Mouse (Mus musculus) retina, postnatal 7 days (tissue): Measurements from ENCODE around the gene Nrtn.
A peak's percentile ranks its signal among the peaks of the same experiment; 100 is the strongest.

ENCODE experiments used
- DNase-seq: peaks from one replicate; pipeline ENCODE4 v3.0.0-alpha.2; 2012; ENCODE audit warnings: low read depth, low spot score

Nrtn gene

DNA sequence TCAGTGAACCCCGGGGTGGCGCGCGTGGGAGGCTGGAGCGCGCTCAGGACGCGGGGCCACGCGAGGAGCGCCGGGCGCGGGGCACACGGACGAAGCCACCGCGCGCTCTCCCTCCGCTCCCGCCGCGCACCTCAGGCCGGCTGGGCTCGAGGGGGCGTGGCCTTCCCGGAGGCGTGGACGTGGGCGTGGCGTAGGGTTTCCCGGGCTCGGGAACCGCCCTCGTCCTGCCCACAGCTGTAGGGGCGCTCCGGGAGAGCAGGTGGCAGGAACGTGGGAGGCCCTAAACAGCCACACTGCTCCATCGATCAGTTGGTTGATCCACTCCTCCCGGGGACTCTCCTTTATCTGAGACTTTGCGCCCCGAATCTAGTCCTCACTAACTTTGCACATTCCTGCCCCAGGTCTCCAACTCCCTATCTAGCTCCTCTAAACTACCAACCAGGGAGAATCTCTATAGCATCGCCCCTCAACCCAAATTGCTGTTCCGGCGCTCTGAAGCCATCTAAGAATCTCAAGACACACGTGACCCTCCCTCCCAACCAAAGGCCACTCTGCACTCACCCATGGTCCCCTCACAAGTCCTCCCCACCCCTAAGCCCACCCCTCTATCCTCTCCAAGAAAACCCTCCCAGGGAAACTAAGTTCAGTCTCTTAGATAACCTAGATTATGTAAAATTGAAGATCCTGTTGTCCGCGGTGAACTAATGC, at the start of gene Nrtn:
Gene Nrtn (minus strand): TSS at position 115 of the 708 bp plus-strand sequence.
- DNase-seq, result peak; percentile 82

DNA sequence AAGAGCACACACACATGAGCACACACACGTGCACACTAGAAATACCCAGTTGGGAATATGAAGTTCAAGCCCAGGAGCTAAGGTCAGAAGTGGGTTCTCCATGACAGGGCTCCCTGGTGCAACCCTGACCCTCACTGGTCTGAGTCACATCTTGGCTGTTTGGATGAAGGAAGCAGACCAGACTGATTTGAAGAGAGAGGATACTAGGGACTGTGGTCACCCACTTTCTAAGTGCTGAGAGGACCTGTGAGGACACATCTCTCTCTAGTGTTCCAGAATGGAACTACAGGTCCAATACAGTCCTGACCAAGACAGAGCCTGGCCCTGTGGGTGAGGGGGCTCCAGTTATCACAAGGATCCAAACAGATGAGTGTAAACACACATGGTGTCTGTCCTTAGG, 48.5 kb upstream of the Nrtn start:
- DNase-seq, result no peak

DNA sequence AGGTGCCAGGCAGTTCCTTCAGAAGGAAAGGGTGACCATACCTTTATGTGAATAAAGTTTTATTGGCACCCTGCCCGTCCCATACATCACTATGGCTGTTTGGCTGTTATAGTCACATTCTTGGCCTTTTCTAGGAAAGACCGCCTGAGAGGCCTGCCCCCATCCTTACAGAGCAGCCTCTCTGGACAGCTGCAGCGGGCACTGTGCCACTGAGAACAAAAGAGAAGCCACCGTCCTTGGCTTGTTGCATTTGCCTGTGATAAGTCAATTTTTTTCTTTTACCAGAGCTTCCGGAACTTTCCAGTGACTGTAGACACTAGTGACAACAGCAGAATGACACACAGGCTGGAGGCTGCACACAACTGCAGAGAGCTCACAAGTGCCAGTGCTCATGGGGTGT, 47.6 kb upstream of the Nrtn start:
- no peak for DNase-seq

DNA sequence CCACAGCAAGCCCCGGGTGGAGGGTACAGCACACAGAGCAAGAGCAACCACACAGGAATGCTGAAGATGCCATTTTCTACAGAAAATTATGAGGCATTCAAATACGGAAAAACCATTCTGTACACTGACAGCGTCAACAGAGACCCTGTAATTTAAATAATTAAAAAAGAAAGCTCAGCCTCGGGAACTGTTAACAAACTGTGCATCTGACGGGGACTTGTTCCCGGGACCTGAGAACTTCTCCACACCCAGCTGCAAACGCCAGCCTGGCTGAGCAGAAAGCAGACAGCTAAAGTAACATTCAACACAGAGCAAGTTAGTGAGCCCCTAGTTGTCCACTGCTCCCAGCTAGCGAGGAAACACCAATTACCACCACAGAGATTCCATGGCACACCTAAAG, 44.7 kb upstream of the Nrtn start:
- no peak for DNase-seq

DNA sequence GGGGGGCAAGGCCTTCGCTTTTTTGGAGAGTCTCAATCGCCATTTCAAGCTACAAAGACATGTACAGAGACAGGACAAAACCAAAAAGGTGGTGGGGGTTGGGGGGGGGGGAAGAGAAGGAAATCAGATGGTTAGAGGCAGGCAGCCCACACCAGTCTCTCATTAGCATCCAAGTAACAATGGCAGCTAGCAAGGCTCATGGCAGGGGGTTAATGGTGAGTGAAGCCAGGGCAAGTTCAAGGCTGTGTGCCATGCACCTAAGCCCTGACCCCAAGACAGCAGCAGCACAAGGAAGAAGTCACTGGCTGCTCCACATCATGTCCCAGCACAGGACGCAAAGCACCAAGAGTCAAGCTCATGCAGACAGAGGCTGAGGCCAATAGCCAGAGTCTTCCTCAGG, 41.9 kb upstream of the Nrtn start:
- no peak for DNase-seq

DNA sequence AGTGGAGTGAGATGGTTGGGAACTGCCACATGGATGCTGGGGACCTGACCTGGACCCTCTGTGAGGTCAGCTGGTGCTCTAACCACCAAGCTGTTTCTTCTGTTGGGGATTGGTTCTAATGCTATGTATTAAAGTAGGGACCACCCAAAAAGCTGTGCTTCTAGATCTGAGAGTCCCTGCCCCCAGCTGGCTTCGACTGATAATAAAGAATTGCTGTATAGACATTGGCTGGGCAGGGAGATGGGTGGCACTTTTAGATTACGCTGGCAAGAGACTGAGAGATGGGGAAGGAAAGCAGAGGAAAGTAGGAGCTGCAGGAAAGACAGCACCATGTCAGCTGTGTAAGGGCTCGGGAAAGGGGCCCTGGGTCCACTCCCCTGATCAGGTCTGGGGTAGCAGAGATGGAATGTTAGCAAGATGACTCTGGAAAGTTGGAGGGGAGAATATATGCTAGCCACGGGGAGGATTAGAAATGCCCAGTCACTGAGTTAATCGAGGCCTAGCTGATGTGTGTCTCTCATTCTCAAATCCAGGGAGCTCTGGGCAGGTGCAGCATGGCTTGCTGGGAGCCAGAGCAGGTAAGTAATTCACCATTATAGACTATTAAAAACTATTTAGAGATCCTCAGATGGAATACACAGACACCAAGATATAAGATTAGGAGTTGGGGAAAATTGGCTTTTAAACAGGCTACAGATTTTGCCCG, 36.4 kb upstream of the Nrtn start:
- DNase-seq, result no peak

DNA sequence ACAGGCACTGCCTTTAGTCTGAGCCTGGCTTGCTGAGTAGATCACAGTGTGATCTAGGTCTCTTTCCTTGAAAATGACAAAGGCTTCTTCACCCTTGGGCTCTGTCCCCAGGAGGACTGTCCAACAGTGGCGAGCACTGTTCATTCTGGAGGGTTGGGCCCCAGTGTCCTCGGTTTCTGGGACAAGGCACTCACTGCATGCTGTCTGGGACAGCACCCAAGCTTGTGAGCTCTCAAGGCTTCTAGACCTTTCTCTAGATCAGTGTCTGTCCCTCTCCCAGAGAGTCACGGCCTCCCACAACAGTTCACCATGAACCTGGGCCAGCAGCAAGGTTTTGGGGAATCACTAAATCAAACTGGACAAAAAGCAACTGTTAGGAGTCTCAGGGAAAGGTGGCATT, 35.3 kb upstream of the Nrtn start:
- no peak for DNase-seq

DNA sequence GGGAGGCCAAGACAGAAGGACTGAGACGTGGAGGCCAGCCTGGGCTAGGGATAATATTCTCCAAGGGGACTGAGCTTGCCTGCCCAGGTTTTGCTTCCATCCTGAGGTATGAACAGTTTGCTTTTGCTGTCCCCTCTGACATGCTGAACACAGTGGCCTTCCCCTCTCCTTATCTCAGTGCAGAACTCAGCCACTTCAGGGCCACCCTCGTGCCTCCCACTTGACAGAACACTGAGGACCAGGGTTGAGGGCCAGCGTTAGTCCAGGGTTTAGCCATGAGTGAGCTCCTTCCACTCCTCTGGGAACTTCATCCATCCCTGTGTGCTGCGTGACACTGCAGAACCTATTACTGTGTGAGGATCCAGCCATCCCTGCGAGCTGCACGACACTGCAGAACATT, 32.0 kb upstream of the Nrtn start:
- DNase-seq, result no peak

DNA sequence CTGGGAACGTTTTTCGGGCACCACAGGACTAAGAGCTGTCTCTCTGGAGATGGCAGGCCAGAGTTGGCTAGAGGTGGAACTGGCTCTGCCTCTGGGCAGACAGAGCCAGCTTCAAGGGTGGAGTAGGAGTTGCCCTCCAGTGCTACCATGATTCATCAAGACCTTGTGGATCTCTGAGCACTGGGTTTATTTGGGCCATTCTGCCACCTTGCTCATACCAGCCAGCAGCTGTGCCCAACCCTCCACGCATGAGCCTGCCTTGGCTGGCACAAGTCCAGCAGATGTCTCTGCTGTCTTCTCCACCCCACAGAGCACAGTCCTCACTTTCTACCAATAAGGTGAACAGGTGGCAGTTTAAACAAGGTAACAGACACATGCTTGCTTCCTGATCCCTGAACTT, 31.6 kb upstream of the Nrtn start:
- DNase-seq, result no peak

DNA sequence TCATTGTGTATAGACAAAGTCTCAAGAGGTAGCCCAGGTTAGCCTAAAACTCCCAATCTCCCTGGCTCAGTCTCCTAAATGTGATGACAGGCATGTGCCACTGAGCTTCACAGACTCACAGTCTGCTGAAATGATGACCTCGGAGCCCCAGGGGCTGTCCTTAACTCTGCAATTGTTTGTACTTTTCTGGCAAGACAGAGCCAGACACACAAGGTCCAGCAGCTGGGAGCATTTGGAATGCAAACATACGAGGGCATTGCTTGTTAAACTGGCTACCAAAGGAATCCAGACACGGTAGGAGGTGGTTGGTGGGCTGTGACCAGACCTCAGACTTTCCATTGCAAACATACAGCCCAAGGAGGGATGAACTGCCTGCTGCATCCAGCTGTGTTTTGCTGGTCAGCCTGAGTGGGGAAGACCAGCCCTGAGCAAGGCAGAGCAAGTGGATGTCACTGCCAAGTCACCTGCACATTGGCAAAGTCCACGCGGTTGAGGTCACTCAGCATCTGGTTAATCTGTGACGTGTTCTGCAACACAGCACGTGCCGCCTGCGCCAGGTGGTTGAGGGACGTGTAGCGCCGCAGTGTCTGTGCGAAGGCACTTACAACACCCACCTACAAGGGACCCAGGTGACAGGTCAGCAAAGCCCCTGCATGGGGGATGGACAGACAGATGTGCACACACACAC, 23.1 kb upstream of the Nrtn start:
- DNase-seq, result no peak

DNA sequence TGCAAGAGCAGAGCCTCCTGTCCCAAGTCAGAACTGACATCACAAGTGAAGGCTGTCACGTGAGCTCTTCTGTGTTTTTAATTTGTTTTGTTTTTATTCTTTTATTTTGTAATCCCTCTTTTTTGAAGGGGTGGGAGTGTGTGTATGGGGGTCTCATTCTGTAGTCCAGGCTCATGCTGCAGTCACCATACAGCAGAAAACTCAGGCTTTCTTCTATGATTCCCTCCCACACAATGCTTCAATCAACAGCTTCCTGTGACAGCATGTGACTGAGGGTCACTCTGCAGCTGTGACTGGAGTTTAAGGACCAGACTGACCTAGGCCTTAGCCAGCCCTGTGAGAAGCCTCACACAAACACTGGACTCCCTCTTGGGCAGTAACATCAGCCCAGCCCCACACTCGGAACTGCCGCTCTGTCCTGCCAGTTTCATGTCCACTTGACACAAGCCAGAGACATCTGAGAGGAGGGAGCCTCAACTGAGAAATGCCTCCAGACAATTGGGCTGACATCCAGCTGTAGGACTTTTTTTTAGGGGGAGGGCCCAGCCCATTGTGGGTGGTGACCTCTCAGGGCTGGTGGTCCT, 21.5 kb upstream of the Nrtn start:
- no peak for DNase-seq

DNA sequence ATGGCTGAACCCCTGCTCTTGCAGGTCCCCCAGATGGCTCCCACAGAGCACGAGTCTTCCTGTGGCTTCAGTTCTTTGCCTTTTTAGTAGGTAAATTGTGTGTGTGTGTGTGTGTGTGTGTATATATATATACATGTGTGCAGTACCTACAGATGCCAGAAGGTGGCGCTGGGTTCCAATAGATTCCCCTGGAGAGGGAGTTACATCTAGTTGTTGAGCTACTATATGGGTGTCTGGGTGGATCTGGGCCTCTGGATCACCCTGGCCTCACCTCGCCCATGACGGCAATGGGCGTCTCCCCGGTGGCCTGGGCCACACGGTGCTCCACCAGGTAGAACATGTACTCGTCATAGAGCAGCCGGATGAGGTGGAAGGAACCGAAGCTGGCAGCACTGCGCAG, 20.2 kb upstream of the Nrtn start:
- no peak for DNase-seq

DNA sequence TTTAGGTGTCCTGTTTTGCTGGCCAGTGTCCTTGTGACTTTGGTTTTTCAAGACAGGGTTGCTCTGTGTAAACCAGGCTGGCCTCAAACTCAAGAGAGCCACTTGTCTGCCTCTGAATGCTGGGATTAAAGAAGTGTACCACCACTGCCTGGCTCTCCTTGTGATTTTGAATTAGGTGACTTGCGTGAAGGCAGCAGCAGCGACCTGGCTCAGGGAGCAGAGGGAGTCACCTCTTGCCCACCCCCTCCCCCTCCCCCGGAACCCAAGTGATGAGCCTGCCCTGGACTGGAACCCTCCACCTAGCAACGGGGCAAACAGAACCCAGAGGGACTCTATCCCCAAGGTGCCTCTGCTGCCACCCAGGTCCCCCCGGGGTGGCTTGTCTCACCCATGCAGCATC, 12.6 kb upstream of the Nrtn start, which contains the start of gene Prr22:
Gene Prr22 (plus strand): TSS at position 301 of the 400 bp plus-strand sequence.
- no peak for DNase-seq

DNA sequence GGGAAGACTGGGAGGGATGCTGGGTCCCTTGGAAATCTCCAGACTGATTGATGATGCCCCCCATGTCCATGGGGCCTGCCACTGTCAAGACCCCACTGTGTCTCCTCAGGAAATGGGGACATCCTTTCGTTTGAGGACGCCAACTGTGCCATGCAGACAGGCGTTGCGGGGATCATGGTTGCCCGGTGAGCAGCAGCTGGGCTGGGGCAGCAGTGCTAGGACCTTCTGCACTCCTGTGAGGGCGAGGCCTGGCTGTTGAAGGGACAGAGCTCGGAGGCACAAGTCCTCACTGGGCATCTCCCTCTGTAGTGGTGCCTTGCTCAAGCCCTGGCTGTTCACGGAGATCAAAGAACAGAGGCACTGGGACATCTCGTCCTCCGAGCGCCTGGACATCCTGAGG, 11.6 kb upstream of the Nrtn start:
- no peak for DNase-seq

DNA sequence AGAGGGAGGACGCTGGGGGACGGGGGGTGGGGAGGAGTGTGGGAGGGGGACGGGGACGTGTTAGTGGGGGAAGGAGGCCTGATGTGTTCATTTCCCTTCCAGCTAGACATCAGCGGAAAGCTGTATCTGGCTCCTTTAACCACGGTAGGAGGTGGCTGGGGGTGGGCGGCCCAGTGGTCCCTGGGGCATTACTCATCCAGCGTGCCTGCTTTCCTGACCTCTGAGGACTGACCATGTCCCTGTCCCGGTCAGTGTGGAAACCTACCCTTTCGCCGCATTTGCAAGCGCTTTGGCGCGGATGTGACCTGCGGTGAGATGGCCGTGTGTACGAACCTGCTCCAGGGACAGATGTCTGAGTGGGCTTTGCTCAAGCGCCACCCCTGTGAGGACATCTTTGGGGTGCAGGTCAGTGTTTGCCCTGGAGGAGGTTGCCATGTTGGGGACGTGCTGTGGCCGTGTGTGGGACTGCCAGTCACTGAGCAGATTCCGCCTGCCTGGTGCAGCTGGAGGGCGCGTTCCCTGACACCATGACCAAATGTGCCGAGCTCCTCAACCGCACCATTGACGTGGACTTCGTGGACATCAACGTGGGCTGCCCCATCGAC, 10.3 kb upstream of the Nrtn start:
- DNase-seq, result no peak

DNA sequence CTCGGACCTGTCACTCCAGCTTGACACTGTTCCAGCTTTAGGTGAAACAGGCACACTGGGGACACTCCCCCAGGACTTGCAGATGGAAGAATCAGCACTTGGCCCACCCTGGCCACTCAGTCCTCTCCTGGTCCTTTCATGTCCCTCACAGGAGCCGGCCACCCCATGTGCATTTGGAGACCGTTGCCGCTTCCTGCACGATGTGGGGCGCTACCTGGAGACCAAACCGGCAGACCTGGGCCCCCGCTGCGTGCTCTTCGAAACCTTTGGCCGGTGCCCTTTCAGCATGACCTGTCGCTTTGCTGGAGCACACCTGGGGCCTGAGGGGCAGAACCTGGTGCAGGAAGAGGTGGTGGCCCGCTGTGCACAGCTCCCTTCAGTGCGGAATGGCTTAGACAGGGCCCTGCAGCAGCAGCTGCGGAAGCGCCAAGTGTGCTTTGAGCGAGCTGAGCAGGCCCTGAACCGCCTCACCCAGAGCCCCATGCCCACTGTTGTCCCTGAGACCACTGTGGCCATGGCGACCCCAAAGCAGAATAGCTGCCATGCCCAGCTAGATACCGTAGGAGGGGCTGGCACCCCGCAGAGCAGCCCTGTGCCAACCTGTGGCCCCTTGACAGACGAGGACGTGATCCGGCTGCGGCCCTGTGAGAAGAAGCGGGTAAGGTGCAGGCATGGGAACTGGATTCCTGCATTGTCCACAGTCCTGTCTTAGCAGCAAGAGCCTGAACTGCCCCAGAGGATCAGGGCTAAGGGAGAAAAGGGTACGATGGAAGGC, 9.5 kb upstream of the Nrtn start:
- DNase-seq, result no peak

DNA sequence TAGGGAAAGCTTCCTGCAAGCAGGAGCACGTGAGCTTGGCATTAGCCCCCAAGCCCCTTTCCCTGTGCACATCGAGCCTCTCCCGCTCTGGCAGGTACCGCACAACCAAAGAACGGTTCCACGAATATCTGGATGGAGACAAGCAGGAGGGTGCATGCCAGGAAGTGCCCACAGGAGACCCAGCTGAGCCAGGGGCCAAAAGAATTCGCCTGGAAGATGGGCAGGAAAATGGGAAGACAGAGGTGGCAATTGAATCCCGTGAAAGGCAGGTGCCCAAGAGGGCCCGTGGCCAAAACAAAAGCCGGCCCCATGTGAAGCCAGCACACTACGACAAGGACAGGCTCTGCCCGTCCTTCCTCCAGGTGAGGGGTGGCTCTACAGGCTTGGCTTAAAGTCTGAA, 8.1 kb upstream of the Nrtn start:
- no peak for DNase-seq

DNA sequence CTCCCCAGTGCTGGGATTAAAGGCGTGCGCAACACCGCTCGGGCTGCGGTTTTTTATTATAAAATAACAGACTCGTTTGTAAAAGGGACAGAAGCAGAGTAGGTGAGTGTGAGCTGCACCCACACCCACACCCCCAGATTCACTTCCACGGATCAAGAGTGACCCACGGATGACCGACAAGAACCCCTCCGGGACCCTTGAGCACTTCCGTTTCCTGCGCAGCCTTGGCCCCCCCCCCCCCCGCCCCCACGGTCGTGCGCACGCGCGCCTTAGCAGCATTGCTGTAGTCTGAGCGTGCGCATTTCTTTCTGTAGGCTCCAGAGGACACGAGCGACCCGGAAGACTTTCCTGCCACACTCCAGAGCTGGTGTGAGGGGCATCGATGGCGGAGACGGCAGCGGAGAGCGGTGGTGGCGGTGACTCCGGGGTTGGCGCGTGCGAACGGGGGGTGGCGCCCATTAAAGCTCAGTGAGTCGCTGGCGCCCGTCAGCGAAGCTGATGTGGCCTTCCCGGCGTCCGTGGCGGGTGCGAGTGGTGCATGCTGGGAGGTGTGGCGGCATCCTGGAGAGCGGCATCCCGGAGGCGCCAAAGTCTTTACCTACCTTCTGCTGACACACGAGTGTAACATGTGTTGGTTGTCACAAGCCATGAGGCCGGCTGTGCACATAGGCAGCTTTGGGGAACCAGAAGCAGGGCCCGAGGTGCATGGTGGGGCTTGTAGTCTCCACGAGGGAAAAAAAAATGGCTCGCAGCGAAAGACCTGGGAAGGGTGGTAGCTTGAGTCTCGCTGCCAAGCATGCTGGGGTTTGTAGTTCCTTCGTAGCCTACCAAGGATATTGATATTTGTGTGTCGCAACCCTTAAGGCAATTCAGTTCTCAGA, 7.4 kb upstream of the Nrtn start, which contains the start of gene Dus3l:
Gene Dus3l (plus strand): TSS at position 284 of the 881 bp plus-strand sequence.
- DNase-seq, result peak; percentile 78

DNA sequence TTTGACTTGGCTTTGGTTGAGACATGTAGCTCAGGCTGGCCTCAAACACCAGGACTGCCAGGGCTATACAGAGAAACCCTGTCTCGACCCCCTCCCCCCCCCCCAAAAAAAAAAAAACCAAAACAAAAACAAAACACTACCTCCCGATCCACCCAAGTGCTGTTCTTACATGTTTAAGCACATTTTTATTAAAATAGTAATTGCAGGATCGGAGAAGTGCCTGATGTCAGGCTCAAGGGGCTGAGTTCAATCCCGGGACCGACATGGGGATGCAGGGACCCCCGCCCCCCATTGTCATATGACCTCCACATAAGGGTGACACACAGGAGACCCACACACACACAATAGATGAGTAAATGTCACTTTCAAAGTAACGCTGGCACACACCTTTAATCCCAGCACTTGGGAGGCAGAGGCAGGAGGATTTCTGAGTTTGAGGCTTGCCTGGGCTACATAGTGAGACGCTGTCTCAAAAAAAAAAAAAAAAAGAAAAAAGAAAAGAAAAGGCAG, 6.5 kb upstream of the Nrtn start:
- DNase-seq, result no peak
